Mouse (Mus musculus): ENCODE results near the gene Ppp6r2. TPM values are rescaled to one million over a fixed set of nuclear protein-coding genes. Genes with fewer than 3 reads are reported as not detected.

Ppp6r2 gene
- polyA plus RNA-seq, 1 experiment from 2014 or later = 17.2 TPM

DNA sequence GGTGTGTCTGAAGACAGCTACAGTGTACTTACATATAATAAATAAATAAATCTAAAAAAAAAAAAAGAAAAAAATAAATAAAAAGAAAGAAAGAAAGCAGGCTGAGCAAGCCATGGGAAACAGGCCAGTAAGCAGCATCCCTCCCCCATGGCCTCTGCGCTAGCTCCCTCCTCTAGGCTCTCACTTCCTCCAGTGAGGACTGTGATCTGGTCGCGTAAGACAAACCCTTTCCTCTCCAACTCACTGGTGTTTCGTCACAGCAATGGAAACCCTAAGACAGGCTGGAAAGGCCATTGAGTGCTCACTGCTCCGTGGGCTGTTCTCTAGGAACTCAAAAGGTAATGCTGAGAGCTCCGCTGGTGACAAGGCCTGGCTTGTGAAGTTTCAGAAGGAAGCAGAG lies 37.7 kb downstream of the Ppp6r2 start:
- Histone ChIP-seq H3K4me3 (ENCODE audit: low read depth, low read length) (no peak overlapping the region), H3K36me3 (ENCODE audit: control insufficient read depth, insufficient read depth, low read length) (no peaks in the 10 kb centered on the region), H3K4me1 (replicated peaks; ENCODE audit: control insufficient read depth, insufficient read depth) (no peaks in the 10 kb centered on the region), H3K4me2 (replicated peaks; ENCODE audit: low read depth) (no peak overlapping the region), H3K27me3 (ENCODE audit: control insufficient read depth, insufficient read depth, low read length) (no peaks in the 10 kb centered on the region), H3K9me3 (ENCODE audit: control insufficient read depth, low read length) (no peaks in the 10 kb centered on the region), H3K27ac (replicated peaks) (no peak overlapping the region), H3K9ac (ENCODE audit: low read length) (no peak overlapping the region)
- no peak for TF ChIP-seq CTCF (IDR thresholded peaks at IDR 0.05; ENCODE audit: low read depth)
- TF ChIP-seq EP300 (optimal IDR thresholded peaks at IDR 0.05) = no peak
- WGBS = 83% methylated on average over 6 of the region's 6 CpGs
- ATAC-seq (ENCODE audit: low FRiP score, low TSS enrichment) (no peak), DNase-seq (ENCODE audit: low spot score) (no peak)

DNA sequence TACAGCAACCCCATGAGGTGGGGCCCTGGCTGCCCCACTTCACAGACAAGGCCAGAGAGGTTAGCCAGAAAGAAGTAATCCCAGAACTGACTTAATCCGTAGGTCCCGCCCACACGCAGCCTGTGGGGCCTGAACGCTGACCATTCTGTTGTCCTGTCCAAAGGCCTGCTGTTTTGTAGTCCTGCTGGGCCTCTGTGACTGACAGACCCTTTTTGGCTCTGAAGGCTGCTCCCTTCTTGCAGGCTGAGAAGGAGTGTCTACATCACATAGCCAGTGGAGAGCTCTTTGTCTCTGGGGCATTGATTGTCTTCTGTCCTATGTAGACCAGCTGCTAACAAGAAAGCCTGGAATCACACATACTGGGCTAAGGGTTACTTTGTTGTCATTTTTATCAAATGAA lies 44.0 kb downstream of the Ppp6r2 start:
- H3K4me3 ChIP-seq (ENCODE audit: low read depth, low read length) = no peak overlapping the region
- H3K4me2 ChIP-seq (replicated peaks; ENCODE audit: low read depth) = no peak overlapping the region
- H3K27me3 ChIP-seq (ENCODE audit: control insufficient read depth, insufficient read depth, low read length) = no peaks in the 10 kb centered on the region
- no peak overlapping the region for H3K9ac ChIP-seq (ENCODE audit: low read length)
- no peak overlapping the region for H3K27ac ChIP-seq (replicated peaks)
- no peak for TF ChIP-seq EP300 (optimal IDR thresholded peaks at IDR 0.05)
- no peak for TF ChIP-seq CTCF (IDR thresholded peaks at IDR 0.05; ENCODE audit: low read depth)
- DNase-seq (ENCODE audit: low spot score) (no peak), ATAC-seq (ENCODE audit: low FRiP score, low TSS enrichment) (no peak)
- H3K4me1 ChIP-seq (replicated peaks; ENCODE audit: control insufficient read depth, insufficient read depth) = no peaks in the 10 kb centered on the region
- no peaks in the 10 kb centered on the region for H3K9me3 ChIP-seq (ENCODE audit: control insufficient read depth, low read length)
- WGBS = 89% methylated on average over 4 of the region's 4 CpGs
- H3K36me3 ChIP-seq (ENCODE audit: control insufficient read depth, insufficient read depth, low read length) = no peaks in the 10 kb centered on the region

DNA sequence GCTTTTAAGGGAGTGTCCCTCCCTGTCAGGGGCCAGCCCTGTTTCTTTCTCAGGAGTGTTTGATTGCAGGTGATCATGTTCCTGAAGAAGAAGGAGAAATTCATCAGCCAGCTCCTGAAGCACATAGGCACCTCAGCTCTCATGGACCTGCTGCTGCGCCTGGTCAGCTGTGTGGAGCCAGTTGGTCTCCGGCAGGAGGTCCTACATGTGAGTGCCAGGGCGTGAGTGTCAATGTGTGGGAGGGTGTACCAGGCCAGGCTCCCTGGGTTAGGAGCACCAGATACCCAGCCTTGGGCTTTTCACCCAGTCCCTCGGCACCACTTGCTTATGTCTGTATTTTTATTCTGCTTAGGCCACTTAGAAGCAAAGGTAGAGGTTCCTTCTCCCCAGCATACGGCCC lies 47.6 kb downstream of the Ppp6r2 start:
- Histone ChIP-seq H3K4me1 (replicated peaks; ENCODE audit: control insufficient read depth, insufficient read depth) (no peaks in the 10 kb centered on the region), H3K36me3 (ENCODE audit: control insufficient read depth, insufficient read depth, low read length) (no peaks in the 10 kb centered on the region), H3K27me3 (ENCODE audit: control insufficient read depth, insufficient read depth, low read length) (no peaks in the 10 kb centered on the region), H3K9ac (ENCODE audit: low read length) (no peak overlapping the region), H3K4me2 (replicated peaks; ENCODE audit: low read depth) (no peak overlapping the region), H3K9me3 (ENCODE audit: control insufficient read depth, low read length) (no peaks in the 10 kb centered on the region), H3K27ac (replicated peaks) (no peak overlapping the region), H3K4me3 (ENCODE audit: low read depth, low read length) (no peak overlapping the region)
- no peak for DNase-seq (ENCODE audit: low spot score)
- ATAC-seq (ENCODE audit: low FRiP score, low TSS enrichment) = no peak
- 93% methylated on average over 5 of the region's 5 CpGs for WGBS
- no peak for TF ChIP-seq CTCF (IDR thresholded peaks at IDR 0.05; ENCODE audit: low read depth)
- no peak for TF ChIP-seq EP300 (optimal IDR thresholded peaks at IDR 0.05)

DNA sequence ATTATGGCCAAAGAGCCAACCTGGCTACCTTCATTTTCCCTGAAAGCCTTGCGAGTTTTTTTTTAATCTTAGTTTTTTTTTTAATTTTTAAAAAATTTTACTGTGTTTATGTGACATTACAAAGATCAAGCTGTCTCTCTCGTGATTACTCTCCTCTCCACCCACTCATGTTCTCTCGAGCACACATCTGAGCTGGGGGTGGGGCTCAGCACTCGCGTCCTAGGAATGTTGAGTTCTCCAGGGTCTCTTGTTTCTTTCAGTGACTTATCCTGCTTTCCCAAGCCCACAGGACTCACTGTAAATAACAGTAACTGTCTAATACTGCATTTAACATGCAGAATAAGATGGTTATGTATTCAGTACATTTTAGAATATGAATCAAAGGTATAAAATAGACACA lies 53.1 kb downstream of the Ppp6r2 start:
- TF ChIP-seq CTCF (IDR thresholded peaks at IDR 0.05; ENCODE audit: low read depth) (no peak), EP300 (optimal IDR thresholded peaks at IDR 0.05) (no peak)
- Histone ChIP-seq H3K36me3 (ENCODE audit: control insufficient read depth, insufficient read depth, low read length) (peaks cover 7% of the 10 kb centered on the region), H3K27ac (replicated peaks) (no peak overlapping the region), H3K4me3 (ENCODE audit: low read depth, low read length) (no peak overlapping the region), H3K9me3 (ENCODE audit: control insufficient read depth, low read length) (no peaks in the 10 kb centered on the region), H3K4me1 (replicated peaks; ENCODE audit: control insufficient read depth, insufficient read depth) (no peaks in the 10 kb centered on the region), H3K27me3 (ENCODE audit: control insufficient read depth, insufficient read depth, low read length) (no peaks in the 10 kb centered on the region), H3K9ac (ENCODE audit: low read length) (no peak overlapping the region), H3K4me2 (replicated peaks; ENCODE audit: low read depth) (no peak overlapping the region)
- 69% methylated on average over 5 of the region's 5 CpGs for WGBS
- DNase-seq (ENCODE audit: low spot score) (no peak), ATAC-seq (ENCODE audit: low FRiP score, low TSS enrichment) (no peak)

DNA sequence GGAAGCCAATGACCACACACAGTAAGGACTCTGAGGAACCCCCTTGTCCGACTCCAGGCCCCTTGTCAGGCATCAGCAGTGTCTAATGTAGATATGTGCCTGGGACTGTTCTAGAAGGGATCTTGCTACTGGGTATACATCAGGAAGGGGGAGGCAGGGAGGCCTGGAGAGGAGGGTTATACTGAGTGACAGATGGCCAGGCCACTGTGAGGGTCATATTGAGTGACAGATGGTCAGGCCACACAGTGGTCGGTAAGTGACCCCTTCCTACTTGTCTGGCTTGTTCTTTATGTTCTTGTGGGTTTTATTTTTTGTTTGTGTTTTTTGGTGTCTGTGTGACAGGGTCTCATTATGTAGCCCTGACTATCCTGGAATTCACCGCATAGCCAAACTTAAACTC lies 64.1 kb downstream of the Ppp6r2 start:
- WGBS = 80% methylated on average over 3 of the region's 3 CpGs
- H3K9ac ChIP-seq (ENCODE audit: low read length) = no peak overlapping the region
- no peak overlapping the region for H3K27ac ChIP-seq (replicated peaks)
- no peaks in the 10 kb centered on the region for H3K9me3 ChIP-seq (ENCODE audit: control insufficient read depth, low read length)
- H3K36me3 ChIP-seq (ENCODE audit: control insufficient read depth, insufficient read depth, low read length) = peaks cover 20% of the 10 kb centered on the region
- H3K4me3 ChIP-seq (ENCODE audit: low read depth, low read length) = no peak overlapping the region
- no peaks in the 10 kb centered on the region for H3K4me1 ChIP-seq (replicated peaks; ENCODE audit: control insufficient read depth, insufficient read depth)
- no peak overlapping the region for H3K4me2 ChIP-seq (replicated peaks; ENCODE audit: low read depth)
- no peak for TF ChIP-seq CTCF (IDR thresholded peaks at IDR 0.05; ENCODE audit: low read depth)
- no peak for TF ChIP-seq EP300 (optimal IDR thresholded peaks at IDR 0.05)
- no peak for DNase-seq (ENCODE audit: low spot score)
- no peaks in the 10 kb centered on the region for H3K27me3 ChIP-seq (ENCODE audit: control insufficient read depth, insufficient read depth, low read length)
- ATAC-seq (ENCODE audit: low FRiP score, low TSS enrichment) = no peak

DNA sequence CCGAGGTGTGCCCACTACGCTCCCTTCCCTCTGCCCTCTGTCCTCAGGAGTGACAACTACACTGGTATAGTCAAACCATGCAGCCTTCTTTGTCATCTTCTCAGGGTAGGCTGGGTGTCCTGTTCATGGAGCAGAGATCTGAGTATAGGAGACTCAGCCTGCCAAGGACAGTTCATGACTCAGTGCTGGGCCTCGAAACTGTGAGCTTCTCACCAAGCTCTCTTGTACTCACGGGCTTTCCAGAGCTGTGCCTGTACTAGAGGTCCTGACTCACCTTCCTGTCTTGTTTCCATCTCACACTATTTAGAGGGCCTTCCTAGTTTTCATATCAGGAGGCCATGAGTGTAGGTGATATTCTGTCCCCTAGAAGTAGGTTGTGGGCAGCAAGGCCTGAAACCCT lies 66.0 kb downstream of the Ppp6r2 start:
- WGBS = 96% methylated on average over 4 of the region's 4 CpGs

More for the DNA sequence above, 66.0 kb downstream of the Ppp6r2 start:
- TF ChIP-seq EP300 (optimal IDR thresholded peaks at IDR 0.05) = no peak
- no peak for TF ChIP-seq CTCF (IDR thresholded peaks at IDR 0.05; ENCODE audit: low read depth)
- Histone ChIP-seq H3K9ac (ENCODE audit: low read length) (no peak overlapping the region), H3K4me3 (ENCODE audit: low read depth, low read length) (no peak overlapping the region), H3K4me2 (replicated peaks; ENCODE audit: low read depth) (no peak overlapping the region), H3K9me3 (ENCODE audit: control insufficient read depth, low read length) (no peaks in the 10 kb centered on the region), H3K4me1 (replicated peaks; ENCODE audit: control insufficient read depth, insufficient read depth) (no peaks in the 10 kb centered on the region), H3K36me3 (ENCODE audit: control insufficient read depth, insufficient read depth, low read length) (peaks cover 25% of the 10 kb centered on the region), H3K27ac (replicated peaks) (no peak overlapping the region), H3K27me3 (ENCODE audit: control insufficient read depth, insufficient read depth, low read length) (no peaks in the 10 kb centered on the region)
- DNase-seq (ENCODE audit: low spot score) (no peak), ATAC-seq (ENCODE audit: low FRiP score, low TSS enrichment) (no peak; the same call in 1 of the 2 replicates)

Measured in stomach, postnatal 0 days (tissue).